Mouse (Mus musculus): ENCODE results near the gene Hoxa10.

DNA sequence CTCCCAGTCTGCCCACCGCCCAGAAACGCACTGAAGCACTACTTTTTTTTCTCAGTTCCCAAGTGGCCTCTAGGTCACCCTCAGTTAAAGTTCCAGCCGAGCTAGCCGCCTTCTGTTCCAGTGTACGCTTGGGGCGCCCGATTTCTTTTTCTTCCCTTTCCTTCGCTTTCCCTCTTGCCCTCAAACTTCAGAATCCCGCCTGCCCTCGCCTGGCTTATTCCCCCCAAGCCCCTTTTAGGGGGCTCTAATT, 37.6 kb downstream of the Hoxa10 start:
- TF ChIP-seq CTCF (IDR thresholded peaks at IDR 0.05) = no peak
- TF ChIP-seq EP300 (IDR thresholded peaks at IDR 0.05) = no peak
